Mouse (Mus musculus) frontal cortex, postnatal 25 days (tissue): ENCODE measurements around the gene Nradd.

Source experiments
- DNase-seq, 2 experiments: peaks; one replicate each; pipeline ENCODE4 v3.0.0; 2022; ENCODE audit warnings: low spot score in 2 of 2

The Nradd gene

GRCm38 (mm10) chr9:110652963-110653654 is 28.9 kb upstream of the Nradd start:
- DNase-seq = no peak

- DNase-seq = no peak
Observed at GRCm38 (mm10) chr9:110651931-110652722, 27.9 kb upstream of the Nradd start.

GRCm38 (mm10) chr9:110649775-110650174 is 25.5 kb upstream of the Nradd start:
- DNase-seq = no peak

- DNase-seq = no peak
Observed at GRCm38 (mm10) chr9:110645219-110645618, 21.0 kb upstream of the Nradd start.

GRCm38 (mm10) chr9:110644295-110644694 is 20.0 kb upstream of the Nradd start:
- DNase-seq = no peak

- DNase-seq = no peak
Observed at GRCm38 (mm10) chr9:110643787-110644186, 19.5 kb upstream of the Nradd start.

- no peak for DNase-seq
Observed at GRCm38 (mm10) chr9:110642812-110643524, 18.7 kb upstream of the Nradd start.

GRCm38 (mm10) chr9:110641006-110641405 is 16.8 kb upstream of the Nradd start:
- no peak for DNase-seq

DNA sequence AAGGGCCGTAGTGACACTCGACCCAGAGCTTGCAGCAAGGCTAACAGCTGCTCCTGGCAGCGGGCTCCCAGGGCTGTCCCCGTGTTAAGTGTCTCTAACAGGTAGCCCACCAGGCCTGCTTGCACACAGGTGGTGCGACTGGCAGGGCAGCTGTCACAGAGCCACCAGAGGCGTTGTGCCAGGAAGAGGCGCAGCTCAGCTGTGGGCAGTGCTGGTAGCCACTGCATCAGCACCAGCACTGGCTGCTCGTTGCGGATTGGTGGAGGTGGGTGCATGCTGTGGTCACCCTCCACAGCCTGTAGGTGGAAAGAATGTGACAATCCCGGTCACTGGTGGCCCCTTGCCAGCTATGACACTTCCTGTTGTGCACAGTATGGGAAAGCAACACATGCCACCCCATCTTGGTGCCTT is 14.4 kb upstream of the Nradd start:
- no peak for DNase-seq

DNA sequence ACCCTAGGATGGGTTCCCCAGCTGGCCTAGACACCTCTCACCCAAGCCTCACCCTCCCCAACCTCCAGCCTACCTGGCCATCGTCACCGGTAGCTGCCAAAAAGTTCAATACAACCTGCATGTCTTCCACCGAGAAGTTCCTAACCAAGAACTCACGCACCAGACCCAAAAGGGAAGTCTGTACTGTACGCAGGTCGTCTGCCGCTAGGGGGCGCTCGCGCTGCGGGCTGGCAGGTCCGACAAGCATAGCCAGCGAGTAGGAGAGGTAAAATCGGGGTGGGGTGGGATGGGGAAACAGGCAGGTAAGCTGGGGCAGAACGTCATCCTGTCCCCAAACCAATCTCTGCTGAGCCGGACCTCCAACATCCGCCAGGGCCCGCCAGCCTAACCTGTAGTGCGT is 11.0 kb upstream of the Nradd start:
- peak; percentile 86 to 87 for DNase-seq

DNA sequence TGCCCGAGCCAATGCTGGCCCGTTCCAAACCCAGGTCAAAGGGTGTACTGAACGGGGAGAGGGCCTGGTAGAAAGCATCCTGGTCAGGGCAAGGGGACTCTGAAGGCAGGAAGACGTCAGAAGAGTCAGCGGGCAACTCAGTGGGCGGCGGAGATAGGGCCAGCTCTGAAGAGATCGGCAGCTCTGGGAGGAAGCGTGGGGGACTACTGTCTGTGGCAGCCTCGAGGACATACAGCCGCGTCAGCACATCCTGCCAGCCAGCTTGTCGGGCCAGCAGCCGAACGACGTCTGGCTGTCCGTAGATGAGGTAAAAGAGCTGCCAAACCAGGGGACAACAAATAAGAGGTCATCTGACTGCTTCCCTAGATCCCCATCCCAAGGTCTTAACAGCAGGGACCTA is 9.6 kb upstream of the Nradd start:
- no peak for DNase-seq

- no peak for DNase-seq
Observed at GRCm38 (mm10) chr9:110632671-110633070, 8.4 kb upstream of the Nradd start.

DNA sequence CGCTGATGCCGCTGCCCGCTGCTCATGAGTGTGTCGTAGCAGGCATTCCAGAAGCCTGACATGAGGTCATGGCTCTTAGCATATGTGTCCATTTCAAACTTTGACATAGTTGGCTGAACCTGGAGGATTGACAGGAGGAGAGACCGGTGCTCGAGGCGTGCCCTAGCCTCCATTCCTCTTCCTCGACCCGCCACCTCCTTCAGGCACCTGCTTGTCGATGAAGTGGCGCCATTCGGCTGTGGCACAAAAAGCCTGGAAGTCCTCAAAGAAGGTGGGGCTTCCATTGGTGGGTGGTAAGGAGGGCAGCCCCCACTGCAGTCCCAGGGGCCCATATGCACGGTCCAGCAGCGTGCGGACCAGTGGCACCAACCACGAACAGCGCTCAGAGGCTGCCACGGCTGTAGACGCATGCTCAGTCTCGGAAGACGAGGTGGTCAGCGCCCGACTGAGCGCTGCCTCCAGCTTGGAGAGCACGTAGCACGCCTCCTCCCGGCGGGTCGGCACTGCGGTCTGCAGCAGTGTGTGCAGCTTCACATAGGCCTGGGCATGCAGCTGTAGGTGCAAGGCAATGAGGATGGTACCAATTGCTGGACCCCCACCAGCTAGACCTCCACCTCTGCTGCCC is 7.5 kb upstream of the Nradd start:
- no peak for DNase-seq

GRCm38 (mm10) chr9:110631191-110631590 is 6.9 kb upstream of the Nradd start:
- no peak for DNase-seq

- no peak for DNase-seq
Observed at GRCm38 (mm10) chr9:110630171-110630570, 5.9 kb upstream of the Nradd start.

GRCm38 (mm10) chr9:110625350-110625908 is 1.2 kb upstream of the Nradd start:
- no peak for DNase-seq

DNA sequence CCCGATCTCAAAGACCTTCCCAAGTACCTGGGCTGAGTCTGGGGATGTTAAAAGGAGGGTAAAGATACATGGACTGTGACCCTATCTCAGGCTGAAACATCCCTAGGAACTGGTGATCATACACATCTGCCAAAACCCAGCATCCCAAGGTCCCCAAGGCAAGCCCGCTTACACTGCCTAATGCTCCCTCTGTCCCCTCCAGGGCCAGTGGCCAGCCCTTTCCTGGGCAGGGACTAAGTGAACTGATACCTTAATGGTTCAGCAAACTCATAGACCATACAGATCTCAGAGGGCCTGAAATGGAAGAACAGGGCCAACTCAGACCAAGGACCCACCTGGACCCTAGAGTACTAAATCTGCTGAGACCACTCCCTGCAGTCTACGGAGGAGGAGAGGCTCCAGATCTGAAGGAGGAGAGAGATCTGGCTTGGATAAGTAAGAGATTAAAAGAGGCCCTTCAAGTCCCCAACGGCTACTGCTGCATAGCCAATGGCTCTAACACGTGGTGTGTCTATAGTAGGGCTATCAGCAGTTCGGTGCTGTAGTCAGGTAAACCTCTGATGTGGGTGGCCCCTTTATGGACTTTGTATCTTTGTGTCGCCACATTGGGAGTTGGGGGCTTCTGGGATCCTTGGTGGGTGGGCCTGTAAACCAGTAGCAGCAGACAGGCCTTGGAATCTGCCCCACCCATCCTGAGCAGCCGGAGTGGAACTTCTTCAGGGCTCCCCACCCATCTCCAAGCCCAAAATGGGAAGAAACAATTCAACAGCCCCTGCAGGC is 646 bp downstream of the Nradd start:
- no peak for DNase-seq

GRCm38 (mm10) chr9:110622621-110623219 is 1.5 kb downstream of the Nradd start:
- DNase-seq = no peak

GRCm38 (mm10) chr9:110620685-110621084 is 3.6 kb downstream of the Nradd start:
- DNase-seq = no peak

DNA sequence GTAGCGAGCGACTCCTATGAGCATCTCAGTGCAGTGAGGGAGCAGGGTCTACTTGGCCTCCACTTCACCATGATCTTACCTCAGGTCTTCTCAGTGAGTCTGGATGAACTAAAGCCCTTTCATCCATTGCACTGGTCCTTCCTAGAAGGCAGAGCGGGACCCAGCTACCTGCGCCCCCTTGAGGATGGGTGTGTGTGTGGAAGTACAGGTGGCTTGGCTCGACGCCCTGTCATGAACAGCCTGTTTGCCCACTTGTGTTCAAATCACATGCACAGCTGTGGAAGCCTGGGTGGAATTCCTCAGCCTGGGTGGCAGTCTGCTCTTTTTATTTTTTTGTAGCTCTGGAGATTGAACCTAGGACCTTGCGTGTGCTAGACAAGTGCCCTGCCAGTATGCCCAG is 4.1 kb downstream of the Nradd start:
- DNase-seq = no peak

GRCm38 (mm10) chr9:110617081-110617480 is 7.2 kb downstream of the Nradd start:
- no peak for DNase-seq
